Mouse (Mus musculus): Measurements from ENCODE around the gene Cspg4. TPM values are rescaled to one million over a fixed set of nuclear protein-coding genes. Genes with fewer than 3 reads are reported as not detected.

The Cspg4 gene
- polyA plus RNA-seq, 1 experiment from 2014 or later = 2.7 TPM

Other genes starting within 250 kb of the Cspg4 start
- gene Lingo1, start 68.6 kb upstream of the Cspg4 start, polyA plus RNA-seq (2014; fragmentation: Nextera tagmentation; extraction: Ambion mirVana) = 6.7 and 7.2 TPM in 2 replicates
- 0.36 and 0.37 TPM in 2 replicates for gene Odf3l1, start 354 bp upstream of the Cspg4 start, polyA plus RNA-seq (2014; fragmentation: Nextera tagmentation; extraction: Ambion mirVana)
- 3.3 and 3.8 TPM in 2 replicates for gene Snx33, start 63.3 kb downstream of the Cspg4 start, polyA plus RNA-seq (2014; fragmentation: Nextera tagmentation; extraction: Ambion mirVana)
- 66.0 and 70.2 TPM in 2 replicates for gene Imp3, start 72.4 kb downstream of the Cspg4 start, polyA plus RNA-seq (2014; fragmentation: Nextera tagmentation; extraction: Ambion mirVana)
- gene Snupn, start 85.8 kb downstream of the Cspg4 start, polyA plus RNA-seq (2014; fragmentation: Nextera tagmentation; extraction: Ambion mirVana) = 26.4 and 30.3 TPM in 2 replicates
- gene Ptpn9, start 129.9 kb downstream of the Cspg4 start, polyA plus RNA-seq (2014; fragmentation: Nextera tagmentation; extraction: Ambion mirVana) = 28.1 and 34.0 TPM in 2 replicates
- 52.8 and 53.8 TPM in 2 replicates for gene Sin3a, start 207.0 kb downstream of the Cspg4 start, polyA plus RNA-seq (2014; fragmentation: Nextera tagmentation; extraction: Ambion mirVana)